In genomic region chr7:101908367-101908766, GRCm38 (mm10) we compare ENCODE assay signal across 9 mouse cellular contexts. TPM values are rescaled to one million over a fixed set of nuclear protein-coding genes. Genes with fewer than 3 reads are reported as not detected.
A peak's percentile ranks its signal among the peaks of the same experiment; 100 is the strongest.
DNase-seq lines count a peak whose midpoint lies in the region; ATAC-seq and TF ChIP-seq lines count a peak whose summit lies in the region.
"Had no signal": no experiment of that assay in that cellular context is flagged by ENCODE, and none has a peak within 500 bp of the region (broad histone marks: within the 10 kb centered on the region; RNA-seq: fewer than 3 reads in every experiment).

No protein-coding gene starts in this region.

- DNase-seq in liver, adult 2 months (ENCODE audit: extremely low read depth, low read depth, low spot score): peak; percentile 41
- DNase-seq in liver: no peak
- no peak for DNase-seq in embryonic facial prominence, embryonic 14.5 days (ENCODE audit: low spot score)
- DNase-seq in kidney, postnatal 0 days (ENCODE audit: low spot score): no peak
- no peak for DNase-seq in cerebellum, adult 9-10 months
- no peak for DNase-seq in forebrain, postnatal 0 days
- no peak for DNase-seq in adrenal gland, adult 8-10 months

- peak overlapping the region; percentile 1; the same call in 1 of the 2 replicates for H3K9ac ChIP-seq in liver, adult 2 months (ENCODE audit: low read depth, low read length)
- H3K9ac ChIP-seq in embryonic facial prominence, embryonic 14.5 days (ENCODE audit: low read depth, low read length): peak overlapping the region; percentile 32; the same call in 1 of the 2 replicates
- H3K9ac ChIP-seq in kidney, postnatal 0 days (ENCODE audit: low read depth, low read length): no peak overlapping the region
- no peak overlapping the region for H3K9ac ChIP-seq in forebrain, postnatal 0 days

- H3K4me2 ChIP-seq in embryonic facial prominence, embryonic 14.5 days (ENCODE audit: low read depth, low read length): no peak overlapping the region
- no peak overlapping the region for H3K4me2 ChIP-seq in kidney, postnatal 0 days (ENCODE audit: low read length)
- H3K4me2 ChIP-seq in forebrain, postnatal 0 days (ENCODE audit: low read depth): no peak overlapping the region

- peaks cover 12% of the 10 kb centered on the region; the same call in 1 of the 2 replicates for H3K79me2 ChIP-seq in liver, adult 2 months (ENCODE audit: control insufficient read depth, insufficient read depth, low read length)

- peaks cover 17% of the 10 kb centered on the region for H3K36me3 ChIP-seq in liver, adult 2 months (ENCODE audit: control insufficient read depth, insufficient read depth, low read length)
- H3K36me3 ChIP-seq in embryonic facial prominence, embryonic 14.5 days (ENCODE audit: control insufficient read depth, insufficient read depth, low read length): peaks cover 42% of the 10 kb centered on the region
- H3K36me3 ChIP-seq in kidney, postnatal 0 days (ENCODE audit: insufficient read depth, low read length): peaks cover 30% of the 10 kb centered on the region
- H3K36me3 ChIP-seq in forebrain, postnatal 0 days (ENCODE audit: insufficient read depth): peaks cover 39% of the 10 kb centered on the region

- no peak for ATAC-seq in embryonic facial prominence, embryonic 14.5 days (ENCODE audit: low read depth)
- no peak for ATAC-seq in kidney, postnatal 0 days (replicated peaks; ENCODE audit: low FRiP score, low read depth)
- peak; percentile 34 for ATAC-seq in megakaryocyte, adult 5-6 weeks (ENCODE audit: poor library complexity, severe bottlenecking)
- no peak for ATAC-seq in forebrain, postnatal 0 days

- no peak overlapping the region for H3K4me3 ChIP-seq in liver, adult 2 months (ENCODE audit: insufficient read depth, low read depth, low read length)
- no peak overlapping the region for H3K4me3 ChIP-seq in embryonic facial prominence, embryonic 14.5 days (ENCODE audit: low read depth, low read length)
- no peak overlapping the region for H3K4me3 ChIP-seq in kidney, postnatal 0 days (replicated peaks; ENCODE audit: low read depth, low read length)
- no peak overlapping the region for H3K4me3 ChIP-seq in forebrain, postnatal 0 days (ENCODE audit: low read depth, low read length)

- TF ChIP-seq POLR2A in liver, adult 2 months (IDR thresholded peaks at IDR 0.05; ENCODE audit: extremely low read depth, insufficient read depth, low read length): no peak

- peak overlapping the region; percentile 62 for H3K27ac ChIP-seq in liver, adult 2 months (replicated peaks; ENCODE audit: insufficient read depth, low read depth, low read length)
- no peak overlapping the region for H3K27ac ChIP-seq in embryonic facial prominence, embryonic 14.5 days (replicated peaks; ENCODE audit: low read depth, low read length)
- H3K27ac ChIP-seq in kidney, postnatal 0 days: no peak overlapping the region
- no peak overlapping the region for H3K27ac ChIP-seq in forebrain, postnatal 0 days (ENCODE audit: low read depth, low read length)

- WGBS in liver, adult 2 months: 37% methylated on average over 4 of the region's 4 CpGs
- WGBS in embryonic facial prominence, embryonic 14.5 days: 83% methylated on average over 4 of the region's 4 CpGs
- 78% methylated on average over 4 of the region's 4 CpGs for WGBS in kidney, postnatal 0 days
- WGBS in forebrain, postnatal 0 days: 85% methylated on average over 4 of the region's 4 CpGs

- no peak for TF ChIP-seq CTCF in liver, adult 2 months (IDR thresholded peaks at IDR 0.05; ENCODE audit: low read depth, low read length)
- TF ChIP-seq CTCF in kidney, postnatal 0 days (IDR thresholded peaks at IDR 0.05; ENCODE audit: low read depth): peak; percentile 23; the same call in 1 of the 2 replicates
- TF ChIP-seq CTCF in forebrain, postnatal 0 days (IDR thresholded peaks at IDR 0.05; ENCODE audit: low read depth): no peak

- H3K9me3 ChIP-seq in embryonic facial prominence, embryonic 14.5 days (ENCODE audit: control insufficient read depth, low read length): no peaks in the 10 kb centered on the region
- no peaks in the 10 kb centered on the region for H3K9me3 ChIP-seq in kidney, postnatal 0 days (replicated peaks; ENCODE audit: low read length)
- no peaks in the 10 kb centered on the region for H3K9me3 ChIP-seq in forebrain, postnatal 0 days (ENCODE audit: low read length)

- no peaks in the 10 kb centered on the region for H3K27me3 ChIP-seq in liver, adult 2 months (ENCODE audit: control insufficient read depth, insufficient read depth, low read length)
- H3K27me3 ChIP-seq in embryonic facial prominence, embryonic 14.5 days (replicated peaks; ENCODE audit: control insufficient read depth, insufficient read depth, low read length): no peaks in the 10 kb centered on the region
- H3K27me3 ChIP-seq in kidney, postnatal 0 days (ENCODE audit: insufficient read depth, low read length): no peaks in the 10 kb centered on the region
- no peaks in the 10 kb centered on the region for H3K27me3 ChIP-seq in forebrain, postnatal 0 days (ENCODE audit: insufficient read depth, low read length)

- peaks cover 36% of the 10 kb centered on the region for H3K4me1 ChIP-seq in liver, adult 2 months (ENCODE audit: control insufficient read depth, insufficient read depth, low read length)
- H3K4me1 ChIP-seq in embryonic facial prominence, embryonic 14.5 days (ENCODE audit: control insufficient read depth, insufficient read depth, low read length): peaks cover 8% of the 10 kb centered on the region
- H3K4me1 ChIP-seq in kidney, postnatal 0 days (replicated peaks; ENCODE audit: insufficient read depth, low read length): peaks cover 4% of the 10 kb centered on the region; the same call in 1 of the 2 replicates
- H3K4me1 ChIP-seq in forebrain, postnatal 0 days (ENCODE audit: insufficient read depth): no peaks in the 10 kb centered on the region

RNA-seq across cellular contexts. Expression of gene Tomt, which starts 2.2 kb away (rescaled TPM):
- 0.07 TPM in 1 of 2 replicates, not detected in the other for total RNA-seq in liver, adult 2 months (2014; rRNA removed)
- 0.19 and 0.22 TPM in 2 replicates for polyA plus RNA-seq in liver, adult 2 months (2012; rRNA removed)
- 0.22 and 0.37 TPM in 2 replicates for polyA plus RNA-seq in embryonic facial prominence, embryonic 14.5 days (2014; fragmentation: Nextera tagmentation; extraction: Ambion mirVana)
- polyA plus RNA-seq in kidney, postnatal 0 days (2015; fragmentation: Nextera tagmentation; extraction: Ambion mirVana): 0.13 and 0.34 TPM in 2 replicates
- total RNA-seq in megakaryocyte, adult 5-6 weeks (2015): 0.11 TPM in 1 of 2 replicates, not detected in the other
- 0.07 TPM in 1 of 2 replicates, not detected in the other for total RNA-seq in megakaryocyte, adult 5-6 weeks (2017)
- not detected in 2 replicates for total RNA-seq in forebrain, postnatal 0 days (2014; rRNA removed)
- 0.27 and 0.34 TPM in 2 replicates for polyA plus RNA-seq in forebrain, postnatal 0 days (2015; fragmentation: Nextera tagmentation; extraction: Ambion mirVana)
- total RNA-seq in adrenal gland, adult 8-10 months (2022): not detected
- total RNA-seq: neutrophil, adult 5-6 weeks had no signal

RNA-seq across cellular contexts. Expression of gene Lamtor1, which starts 2.7 kb away (rescaled TPM):
- total RNA-seq in liver, adult 2 months (2014; rRNA removed): 64.1 and 75.7 TPM in 2 replicates
- polyA plus RNA-seq in liver, adult 2 months (2012; rRNA removed): 159 and 171 TPM in 2 replicates
- 147 and 160 TPM in 2 replicates for polyA plus RNA-seq in embryonic facial prominence, embryonic 14.5 days (2014; fragmentation: Nextera tagmentation; extraction: Ambion mirVana)
- polyA plus RNA-seq in kidney, postnatal 0 days (2015; fragmentation: Nextera tagmentation; extraction: Ambion mirVana): 164 and 165 TPM in 2 replicates
- 137 and 160 TPM in 2 replicates for total RNA-seq in megakaryocyte, adult 5-6 weeks (2015)
- 127 and 128 TPM in 2 replicates for total RNA-seq in megakaryocyte, adult 5-6 weeks (2017)
- 96.3 and 105 TPM in 2 replicates for total RNA-seq in forebrain, postnatal 0 days (2014; rRNA removed)
- 176 and 205 TPM in 2 replicates for polyA plus RNA-seq in forebrain, postnatal 0 days (2015; fragmentation: Nextera tagmentation; extraction: Ambion mirVana)
- 100 to 1,000 TPM in 3 of 4 experiments, 10 to 100 TPM in 1; 92.8 to 107 (median 104) TPM for total RNA-seq in adrenal gland, adult 8-10 months (2022)

RNA-seq across cellular contexts. Expression of gene Lrrc51, which starts 25.3 kb away (rescaled TPM):
- 3.1 and 3.3 TPM in 2 replicates for total RNA-seq in liver, adult 2 months (2014; rRNA removed)
- polyA plus RNA-seq in liver, adult 2 months (2012; rRNA removed): 5.2 and 5.3 TPM in 2 replicates
- 9.3 and 14.2 TPM in 2 replicates for polyA plus RNA-seq in embryonic facial prominence, embryonic 14.5 days (2014; fragmentation: Nextera tagmentation; extraction: Ambion mirVana)
- polyA plus RNA-seq in kidney, postnatal 0 days (2015; fragmentation: Nextera tagmentation; extraction: Ambion mirVana): 9.6 and 11.4 TPM in 2 replicates
- total RNA-seq in megakaryocyte, adult 5-6 weeks (2015): 0.82 and 1.1 TPM in 2 replicates
- total RNA-seq in megakaryocyte, adult 5-6 weeks (2017): 0.70 TPM in 1 of 2 replicates, not detected in the other
- 4.8 and 5.4 TPM in 2 replicates for total RNA-seq in forebrain, postnatal 0 days (2014; rRNA removed)
- 9.1 and 10.6 TPM in 2 replicates for polyA plus RNA-seq in forebrain, postnatal 0 days (2015; fragmentation: Nextera tagmentation; extraction: Ambion mirVana)
- 10 to 100 TPM; 11.3 to 19.1 (median 16.7) TPM for total RNA-seq in adrenal gland, adult 8-10 months (2022)

RNA-seq across cellular contexts. Expression of gene Numa1, which starts 25.5 kb away (rescaled TPM):
- total RNA-seq in liver, adult 2 months (2014; rRNA removed): 31.8 and 34.8 TPM in 2 replicates
- 22.2 and 26.7 TPM in 2 replicates for polyA plus RNA-seq in liver, adult 2 months (2012; rRNA removed)
- polyA plus RNA-seq in embryonic facial prominence, embryonic 14.5 days (2014; fragmentation: Nextera tagmentation; extraction: Ambion mirVana): 88.9 and 97.8 TPM in 2 replicates
- 41.7 and 45.9 TPM in 2 replicates for polyA plus RNA-seq in kidney, postnatal 0 days (2015; fragmentation: Nextera tagmentation; extraction: Ambion mirVana)
- total RNA-seq in megakaryocyte, adult 5-6 weeks (2015): 71.4 and 82.2 TPM in 2 replicates
- total RNA-seq in megakaryocyte, adult 5-6 weeks (2017): 122 and 139 TPM in 2 replicates
- 58.3 and 74.2 TPM in 2 replicates for total RNA-seq in forebrain, postnatal 0 days (2014; rRNA removed)
- 18.1 and 24.3 TPM in 2 replicates for polyA plus RNA-seq in forebrain, postnatal 0 days (2015; fragmentation: Nextera tagmentation; extraction: Ambion mirVana)
- 100 to 1,000 TPM; 191 to 248 (median 221) TPM for total RNA-seq in adrenal gland, adult 8-10 months (2022)

RNA-seq across cellular contexts. Expression of gene Folr1, which starts 37.8 kb away (rescaled TPM):
- 0.20 TPM in 1 of 2 replicates, not detected in the other for total RNA-seq in liver, adult 2 months (2014; rRNA removed)
- 0.23 TPM in 1 of 2 replicates, not detected in the other for polyA plus RNA-seq in liver, adult 2 months (2012; rRNA removed)
- 1.4 and 4.5 TPM in 2 replicates for polyA plus RNA-seq in embryonic facial prominence, embryonic 14.5 days (2014; fragmentation: Nextera tagmentation; extraction: Ambion mirVana)
- 164 and 166 TPM in 2 replicates for polyA plus RNA-seq in kidney, postnatal 0 days (2015; fragmentation: Nextera tagmentation; extraction: Ambion mirVana)
- total RNA-seq in megakaryocyte, adult 5-6 weeks (2015): 0.62 TPM in 1 of 2 replicates, not detected in the other
- total RNA-seq in megakaryocyte, adult 5-6 weeks (2017): 0.62 TPM in 1 of 2 replicates, not detected in the other
- 7.0 and 10.5 TPM in 2 replicates for total RNA-seq in forebrain, postnatal 0 days (2014; rRNA removed)
- 38.5 and 49.6 TPM in 2 replicates for polyA plus RNA-seq in forebrain, postnatal 0 days (2015; fragmentation: Nextera tagmentation; extraction: Ambion mirVana)
- total RNA-seq in adrenal gland, adult 8-10 months (2022): 1 to 10 TPM in 2 of 4 experiments, not detected in 2; 4.0 to 5.9 TPM

Comparison
In these comparisons a context has a peak if more than half of its experiments do, and no peak if none do; other contexts are left out.
1. H3K9ac ChIP-seq: peak in liver, adult 2 months (single experiment) and embryonic facial prominence, embryonic 14.5 days (single experiment); none in kidney, postnatal 0 days (single experiment) and forebrain, postnatal 0 days (single experiment).